Mouse (Mus musculus): ENCODE results near the gene Pira2.
"Not testable (repeated sequence)": the region's sequence is repeated elsewhere in the genome, so short reads cannot be mapped to it uniquely, and the experiment has no call there.

The Pira2 gene

GRCm38 (mm10) chr7:3844951-3845350 is at the start of gene Pira2:
Gene Pira2 (minus strand): TSS chr7:3845051.
- not testable (repeated sequence) for DNase-seq (ENCODE audit: extremely low read depth, low read depth)

GRCm38 (mm10) chr7:3875032-3875431 is 30.2 kb upstream of the Pira2 start:
- not testable (repeated sequence) for DNase-seq (ENCODE audit: extremely low read depth, low read depth)

- DNase-seq (ENCODE audit: extremely low read depth, low read depth), result not testable (repeated sequence)
Observed at GRCm38 (mm10) chr7:3837854-3838253, 7.0 kb downstream of the Pira2 start.

- DNase-seq (ENCODE audit: extremely low read depth, low read depth), result not testable (repeated sequence)
Observed at GRCm38 (mm10) chr7:3830633-3831032, 14.2 kb downstream of the Pira2 start.

GRCm38 (mm10) chr7:3825599-3825998 is 19.3 kb downstream of the Pira2 start, which contains the start of gene Gm15448:
Gene Gm15448 (minus strand): TSS chr7:3825687.
- DNase-seq (ENCODE audit: extremely low read depth, low read depth), result not testable (repeated sequence)

GRCm38 (mm10) chr7:3811912-3812311 is 32.9 kb downstream of the Pira2 start:
- DNase-seq (ENCODE audit: extremely low read depth, low read depth), result not testable (repeated sequence)

GRCm38 (mm10) chr7:3802935-3803334 is 41.9 kb downstream of the Pira2 start:
- DNase-seq (ENCODE audit: extremely low read depth, low read depth), result not testable (repeated sequence)

GRCm38 (mm10) chr7:3799940-3800339 is 44.9 kb downstream of the Pira2 start:
- DNase-seq (ENCODE audit: extremely low read depth, low read depth), result not testable (repeated sequence)

GRCm38 (mm10) chr7:3796286-3796685 is 48.6 kb downstream of the Pira2 start:
- not testable (repeated sequence) for DNase-seq (ENCODE audit: extremely low read depth, low read depth)
